In genomic region chr1:39889429-39889828, GRCm38 (mm10) we compare ENCODE assay signal across 19 mouse cellular contexts. TPM values are rescaled to one million over a fixed set of nuclear protein-coding genes. Genes with fewer than 3 reads are reported as not detected.
A peak's percentile ranks its signal among the peaks of the same experiment; 100 is the strongest.
DNase-seq lines count a peak whose midpoint lies in the region; TF ChIP-seq lines count a peak whose summit lies in the region.
"Had no signal": no experiment of that assay in that cellular context is flagged by ENCODE, and none has a peak within 500 bp of the region (broad histone marks: within the 10 kb centered on the region; RNA-seq: fewer than 3 reads in every experiment).

No protein-coding gene starts in this region.

- peak overlapping the region; percentile 68 for H3K27ac ChIP-seq in brown adipose tissue, adult 24 weeks (replicated peaks; ENCODE audit: low read depth, low read length)
- H3K27ac ChIP-seq: embryonic facial prominence, embryonic 10.5 days; embryonic facial prominence, embryonic 12.5 days; forebrain, embryonic 10.5 days; forebrain, embryonic 12.5 days had no signal

- H3K27me3 ChIP-seq in C2C12 (ENCODE audit: control insufficient read depth, insufficient read depth, insufficient read length) (no peaks in the 10 kb centered on the region), myocyte (ENCODE audit: control insufficient read depth, insufficient read depth, insufficient read length) (no peaks in the 10 kb centered on the region)
- H3K27me3 ChIP-seq: embryonic facial prominence, embryonic 12.5 days; forebrain, embryonic 12.5 days; Patski had no signal

- TF ChIP-seq CTCF in C2C12 (IDR thresholded peaks at IDR 0.05; ENCODE audit: control insufficient read depth, insufficient read depth, insufficient read length), result no peak

- no peak overlapping the region for H3ac ChIP-seq in C2C12 (ENCODE audit: control insufficient read depth, insufficient read length, low read depth)
- H3ac ChIP-seq in myocyte (ENCODE audit: control insufficient read depth, insufficient read length), result no peak overlapping the region

- H3K79me2 ChIP-seq in C2C12 (ENCODE audit: control insufficient read depth, insufficient read depth), result no peaks in the 10 kb centered on the region
- no peaks in the 10 kb centered on the region for H3K79me2 ChIP-seq in myocyte (ENCODE audit: control insufficient read depth, insufficient read depth)

- peak; percentile 52 for DNase-seq in 3T3-L1 (ENCODE audit: low read depth, low spot score)
- no peak for DNase-seq in frontal cortex, postnatal 36 days (ENCODE audit: low spot score in 2 of 2)
- no peak for DNase-seq in thymus, adult 18-20 months
- no peak for DNase-seq in lung, postnatal 14 days
- DNase-seq: adrenal gland, adult 8-10 months; adrenal gland, postnatal 14 days; B cell, adult 2 months; cerebellum, adult 11-12 months; cerebellum, adult 2 months; cerebellum, adult 9-10 months had no signal

- no peaks in the 10 kb centered on the region for H3K79me3 ChIP-seq in C2C12 (ENCODE audit: low read depth)

- peak overlapping the region; percentile 76 for H3K4me2 ChIP-seq in myocyte (ENCODE audit: low read depth)
- H3K4me2 ChIP-seq: embryonic facial prominence, embryonic 12.5 days; forebrain, embryonic 12.5 days had no signal

- H3K36me3 ChIP-seq in C2C12 (ENCODE audit: control insufficient read depth, insufficient read depth) (no peaks in the 10 kb centered on the region), myocyte (ENCODE audit: control insufficient read depth, insufficient read depth) (no peaks in the 10 kb centered on the region)
- H3K36me3 ChIP-seq: embryonic facial prominence, embryonic 10.5 days; embryonic facial prominence, embryonic 12.5 days; forebrain, embryonic 10.5 days; forebrain, embryonic 12.5 days had no signal

- TF ChIP-seq POLR2A in myocyte (IDR thresholded peaks at IDR 0.05; ENCODE audit: insufficient read length, low read depth), result no peak

- peaks cover 3% of the 10 kb centered on the region; the same call in 1 of the 2 replicates for H3K4me1 ChIP-seq in brown adipose tissue, adult 24 weeks (ENCODE audit: control insufficient read depth, insufficient read depth, insufficient read length, low read length)
- H3K4me1 ChIP-seq: embryonic facial prominence, embryonic 12.5 days had no signal

- H3K4me3 ChIP-seq in C2C12 (ENCODE audit: insufficient read depth, poor library complexity, severe bottlenecking), result no peak overlapping the region
- H3K4me3 ChIP-seq in brown adipose tissue, adult 24 weeks (ENCODE audit: insufficient read depth, low read depth, low read length), result no peak overlapping the region
- no peak overlapping the region for H3K4me3 ChIP-seq in myocyte
- H3K4me3 ChIP-seq: embryonic facial prominence, embryonic 10.5 days; embryonic facial prominence, embryonic 12.5 days; erythroblast, embryonic 14.5 days; forebrain, embryonic 10.5 days; forebrain, embryonic 12.5 days had no signal

TF ChIP-seq in C2C12, 6 proteins besides CTCF, POLR2A, EP300 and RAD21:
- TF ChIP-seq MAX (IDR thresholded peaks at IDR 0.05) (no peak), MYOD1 (IDR thresholded peaks at IDR 0.05; ENCODE audit: control insufficient read depth, insufficient read length, low read depth) (no peak), FOSL1 (IDR thresholded peaks at IDR 0.05; ENCODE audit: insufficient read depth, low read length, poor library complexity, severe bottlenecking) (peak; percentile 44), MYOG (IDR thresholded peaks at IDR 0.05; ENCODE audit: control insufficient read depth, extremely low read depth, insufficient read length) (no peak)

TF ChIP-seq in myocyte, 11 proteins besides CTCF, POLR2A, EP300 and RAD21:
- TF ChIP-seq TCF3 (IDR thresholded peaks at IDR 0.05; ENCODE audit: insufficient read length, low read depth) (no peak), MYOD1 (IDR thresholded peaks at IDR 0.05; ENCODE audit: control insufficient read depth in 1 of 3, insufficient read length in 2 of 3, low read depth in 2 of 3) (peak in 2 of 3 experiments; percentile 5 to 17)

RNA-seq across cellular contexts. Expression of gene Map4k4, which starts 11.3 kb away (rescaled TPM):
- 141 TPM for polyA plus RNA-seq in C2C12 (2012; fragmentation: generic; extraction: Trizol)
- 51.3 and 54.7 TPM in 2 replicates for polyA plus RNA-seq in brown adipose tissue, adult 24 weeks (2012; ENCODE audit: insufficient read depth, insufficient read length, missing spikeins)
- polyA plus RNA-seq in myocyte (2012; fragmentation: generic; extraction: Trizol), result 147 TPM
